Mouse (Mus musculus) neutrophil, adult 83 days (primary cell): ENCODE data around the gene Tmem17. TPM values are rescaled to one million over a fixed set of nuclear protein-coding genes. Genes with fewer than 3 reads are reported as not detected.

ENCODE experiments used
- total RNA-seq, 2 experiments: library from RNA; stranded (reverse); gene quantifications; one replicate each; pipeline ENCODE4 v1.2.4; 2023

The Tmem17 gene
- not detected for total RNA-seq

DNA sequence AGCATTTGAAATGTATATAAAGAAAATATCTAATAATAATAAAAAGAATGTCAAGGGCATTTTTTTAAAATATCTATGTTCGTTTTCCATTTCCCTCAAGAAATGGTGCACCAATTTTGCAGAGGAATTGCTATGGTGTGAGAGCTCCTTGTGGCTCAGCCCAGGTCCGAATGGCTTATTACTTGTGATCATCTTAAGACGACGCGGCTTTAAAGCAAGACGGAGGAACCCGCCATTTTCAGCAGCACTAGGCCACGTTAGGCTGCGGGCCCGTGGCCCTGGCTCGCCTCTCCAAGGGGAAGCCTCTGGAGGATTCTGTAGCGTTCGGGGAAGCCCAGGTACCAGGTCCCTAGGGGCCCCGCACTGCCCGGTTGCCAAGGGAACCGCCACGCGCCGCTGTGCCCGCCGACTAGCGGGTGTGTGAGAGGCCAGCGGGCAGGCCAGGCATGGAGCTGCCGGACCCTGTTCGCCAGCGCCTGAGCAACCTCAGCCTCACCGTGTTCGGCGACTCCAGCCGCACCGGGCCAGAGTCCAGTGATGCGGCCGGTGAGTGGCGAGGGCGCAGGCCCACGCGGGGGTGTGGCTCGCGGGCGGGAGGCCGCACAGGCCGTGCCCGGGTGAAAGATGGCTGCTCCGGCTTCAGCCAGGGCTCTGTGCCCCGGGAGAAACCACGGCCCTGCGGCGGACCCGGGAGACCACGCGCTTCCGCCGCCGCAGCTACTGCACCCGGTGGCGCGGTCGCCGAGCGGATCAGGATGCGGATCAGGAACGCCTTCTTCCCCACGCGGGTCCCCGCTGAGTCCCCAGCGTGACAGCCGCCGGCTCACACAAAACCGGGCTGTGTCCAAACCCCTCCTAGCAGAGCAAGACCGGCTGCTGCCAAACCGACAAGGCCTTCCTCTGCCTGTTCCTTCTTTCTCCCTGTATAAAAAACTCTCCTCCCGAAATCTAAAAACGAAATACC lies at the start of gene Tmem17:
Gene Tmem17, plus strand, starts transcription at position 51 of the 964 bp plus-strand sequence.

Other genes starting within 250 kb of the Tmem17 start
- gene Ehbp1, start 169.8 kb upstream of the Tmem17 start, total RNA-seq, result 1 to 10 TPM; 1.4 to 1.6 TPM